Mouse (Mus musculus) c-Kit-negative CD71-positive TER-119-positive erythroid progenitor cells, embryonic 14.5 days (primary cell): ENCODE data around the gene Pbx3.

ENCODE experiments used
- DNase-seq: peaks from one replicate; pipeline ENCODE4 v3.0.0-alpha.2; 2013; ENCODE audit warnings: low read depth, low spot score

The Pbx3 gene

DNA sequence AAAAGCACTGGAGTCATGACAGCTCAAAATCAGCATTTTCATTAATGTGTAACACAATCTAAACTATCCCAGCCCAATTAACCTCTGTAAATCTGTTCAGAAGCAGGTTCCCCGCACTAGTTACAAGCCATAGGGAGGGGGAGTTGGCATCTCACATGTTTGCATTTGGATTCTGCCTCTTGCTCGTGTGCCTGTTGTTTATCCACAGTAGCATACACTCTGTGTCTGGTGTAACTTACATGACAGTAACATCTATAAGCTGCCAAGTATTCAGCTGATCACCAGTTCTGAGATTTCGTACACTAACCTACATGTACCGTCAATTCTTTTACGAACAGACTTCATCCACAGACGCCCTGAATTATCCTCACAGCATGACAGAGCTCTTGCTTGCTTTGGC is 147.5 kb downstream of the Pbx3 start:
- DNase-seq = no peak

GRCm38 (mm10) chr2:34221477-34221876 is 151.5 kb downstream of the Pbx3 start:
- DNase-seq = no peak

GRCm38 (mm10) chr2:34219150-34219549 is 153.8 kb downstream of the Pbx3 start:
- DNase-seq = no peak

GRCm38 (mm10) chr2:34217596-34217995 is 155.3 kb downstream of the Pbx3 start:
- no peak for DNase-seq

DNA sequence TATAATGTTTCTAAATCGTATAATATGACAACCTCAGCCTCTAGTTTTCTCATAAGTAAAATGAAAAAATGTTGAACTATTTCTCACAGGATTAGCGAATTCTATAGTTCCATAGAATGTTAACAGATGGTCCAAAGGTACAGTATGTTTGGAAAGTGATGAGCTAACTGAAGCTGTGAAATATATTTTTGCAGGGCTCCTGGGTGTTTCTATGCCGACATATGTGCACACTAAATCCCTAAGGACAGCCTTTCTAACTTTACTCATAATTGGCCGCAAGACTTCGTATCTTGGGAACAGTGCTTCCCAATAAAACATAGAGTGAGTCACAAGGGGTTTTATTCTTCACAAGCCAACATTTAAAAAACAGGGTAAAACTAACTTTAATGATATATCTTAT is 157.4 kb downstream of the Pbx3 start:
- no peak for DNase-seq

DNA sequence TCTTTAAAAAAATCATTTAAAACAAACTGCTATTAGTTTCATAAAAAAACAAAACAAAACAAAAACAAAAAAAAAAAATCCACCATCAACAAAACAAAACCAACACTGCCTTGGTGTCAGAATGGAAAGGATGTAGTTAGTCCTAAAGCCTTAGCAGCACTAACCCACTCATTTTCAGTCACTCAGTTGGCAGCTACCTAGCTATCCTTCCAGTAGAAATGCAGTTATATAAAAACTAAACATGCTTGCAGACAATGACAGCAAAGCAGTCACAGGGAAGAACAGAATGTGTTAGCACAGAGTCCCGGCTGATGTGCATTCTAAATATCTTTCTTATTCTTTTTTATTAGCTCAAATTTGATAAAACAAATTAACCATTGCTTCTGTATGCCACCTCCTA is 160.5 kb downstream of the Pbx3 start:
- no peak for DNase-seq

GRCm38 (mm10) chr2:34204797-34205196 is 168.1 kb downstream of the Pbx3 start:
- no peak for DNase-seq

DNA sequence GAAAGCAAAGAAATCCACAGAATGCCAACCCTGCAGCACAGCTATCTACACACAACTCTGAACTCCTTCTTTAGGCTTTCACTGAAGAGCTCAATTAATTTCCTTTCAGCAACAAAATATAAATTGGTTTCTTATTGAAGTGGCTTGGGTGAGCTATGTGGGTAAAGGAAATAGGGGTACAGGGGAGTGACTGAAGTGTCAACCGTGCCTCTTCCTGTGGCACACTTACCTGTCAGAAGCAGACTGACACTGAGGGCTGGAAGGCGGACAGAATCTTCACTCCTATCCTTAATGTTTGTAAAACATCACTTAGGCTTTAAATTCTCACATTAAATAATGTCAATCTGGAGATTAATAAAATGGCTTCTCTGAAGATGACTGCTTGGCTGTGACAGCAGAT is 168.6 kb downstream of the Pbx3 start:
- DNase-seq = no peak

- DNase-seq = no peak
These were observed 178.8 kb downstream of the Pbx3 start for GRCm38 (mm10) chr2:34193870-34194820.

GRCm38 (mm10) chr2:34193276-34193675 is 179.7 kb downstream of the Pbx3 start:
- no peak for DNase-seq

- no peak for DNase-seq
These were observed 185.6 kb downstream of the Pbx3 start for GRCm38 (mm10) chr2:34187366-34187765.

DNA sequence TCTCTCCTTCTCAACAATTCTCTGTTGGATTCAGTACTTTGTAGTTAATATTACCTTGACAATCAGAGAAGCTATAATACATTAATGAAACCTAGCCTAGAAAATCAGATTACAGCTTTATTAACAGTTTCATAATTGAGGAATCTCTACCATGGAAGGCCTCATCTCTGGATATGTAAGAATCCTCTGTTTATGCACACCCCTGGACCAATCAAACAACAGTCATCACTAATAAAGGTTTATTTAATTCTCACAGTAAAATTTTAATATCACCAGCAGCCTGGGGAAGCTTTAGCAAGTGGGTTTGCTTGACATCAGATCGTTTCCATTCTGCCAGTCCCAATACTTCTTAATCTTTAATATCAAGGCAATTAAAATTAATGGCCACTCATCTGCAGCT is 191.3 kb downstream of the Pbx3 start:
- DNase-seq = no peak

DNA sequence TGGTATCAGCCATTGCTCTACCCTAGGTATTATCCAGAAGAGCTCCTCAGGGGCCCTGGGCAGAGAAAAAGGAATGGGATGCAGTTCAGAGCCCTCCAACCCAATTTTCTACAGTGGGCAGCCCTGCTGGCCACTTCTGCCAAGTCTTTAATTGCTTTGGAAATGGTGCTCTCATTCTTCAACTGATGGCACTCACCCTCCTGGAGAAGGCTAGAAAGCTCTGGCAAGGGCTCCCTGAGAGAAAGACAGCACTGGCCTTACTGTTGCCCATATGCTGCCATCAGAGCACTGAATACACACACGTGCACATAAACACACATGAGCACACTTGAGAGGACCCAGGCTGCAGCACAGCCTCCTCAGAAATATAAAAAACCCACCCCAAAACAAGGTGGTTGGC is 193.6 kb downstream of the Pbx3 start:
- DNase-seq = no peak

- no peak for DNase-seq
These were observed 194.3 kb downstream of the Pbx3 start for GRCm38 (mm10) chr2:34178653-34179052.

DNA sequence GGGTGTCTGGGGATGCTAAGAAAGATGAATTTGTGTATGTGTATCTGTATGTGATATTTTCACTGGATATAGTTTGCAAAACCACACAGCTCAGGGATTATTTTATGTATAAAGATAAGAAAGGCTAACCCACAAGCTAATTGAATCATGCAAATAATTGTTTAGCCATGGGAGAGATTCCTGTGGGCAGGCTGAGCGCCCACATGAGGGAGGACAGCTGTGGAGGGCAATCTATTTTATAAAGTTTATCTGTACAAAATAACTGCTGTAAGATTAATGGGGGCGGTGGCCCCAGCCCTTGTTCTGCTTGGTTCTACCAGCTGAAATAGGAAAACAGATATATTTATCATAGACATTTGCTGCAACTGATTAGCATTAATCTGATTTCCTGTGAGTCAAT is 202.5 kb downstream of the Pbx3 start:
- DNase-seq = no peak

DNA sequence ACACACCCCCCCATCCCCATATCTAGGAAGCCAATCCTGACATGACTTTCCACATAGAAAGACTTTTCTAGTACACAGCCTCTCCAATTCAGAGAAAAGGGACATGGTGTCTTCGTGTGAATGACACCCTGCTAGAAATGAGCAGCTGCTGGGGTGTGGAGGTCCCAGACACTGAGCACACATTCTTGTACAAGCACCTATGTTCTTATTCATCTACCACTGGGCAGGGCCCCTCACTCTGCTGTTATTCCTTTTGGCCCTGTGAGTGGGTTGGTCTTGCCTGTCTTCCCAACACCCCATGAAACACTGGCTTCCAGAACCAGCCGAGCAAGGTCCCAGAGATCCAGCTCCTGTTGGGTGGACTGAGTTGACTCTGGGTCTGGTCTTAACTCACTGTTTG is 203.3 kb downstream of the Pbx3 start:
- no peak for DNase-seq

GRCm38 (mm10) chr2:34168191-34168590 is 204.8 kb downstream of the Pbx3 start:
- no peak for DNase-seq

DNA sequence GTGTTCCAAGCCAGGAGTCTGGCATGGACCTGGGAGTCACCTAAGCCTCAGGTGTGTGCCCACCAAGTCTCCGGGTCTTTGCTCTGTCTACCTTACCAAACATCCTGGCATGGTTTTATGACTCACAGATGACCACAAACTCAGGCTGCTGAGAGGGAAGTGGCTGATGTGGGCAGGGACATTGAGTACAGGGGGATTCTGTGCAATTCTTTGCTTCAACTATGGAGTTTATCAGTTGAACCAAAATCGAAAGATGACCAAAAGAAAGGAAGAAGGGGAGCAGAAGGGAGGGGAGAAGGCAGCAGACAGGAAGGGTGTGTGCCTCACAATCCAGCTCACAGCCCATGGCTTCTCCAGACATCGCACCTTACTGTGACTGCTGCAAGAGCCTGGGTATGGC is 210.5 kb downstream of the Pbx3 start:
- DNase-seq = no peak

DNA sequence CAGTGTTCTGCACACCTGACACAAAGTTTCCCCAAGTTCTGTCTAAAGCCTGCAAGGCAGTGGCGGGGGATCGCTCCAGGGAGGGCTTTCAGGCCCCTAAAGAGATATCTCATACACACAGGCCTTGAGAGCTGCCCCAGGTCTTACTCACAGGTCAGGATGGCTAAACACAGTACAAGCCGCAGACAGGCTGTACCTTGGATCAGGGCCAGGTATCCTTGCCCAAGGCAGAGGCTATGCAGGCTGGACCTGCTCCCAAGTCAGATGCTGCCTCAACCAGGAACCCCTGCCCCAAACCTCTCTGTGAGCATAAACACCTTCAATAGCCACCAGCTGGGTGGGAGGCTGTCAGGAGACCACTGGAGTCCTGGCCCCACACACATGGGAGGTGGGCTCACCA is 215.2 kb downstream of the Pbx3 start:
- no peak for DNase-seq

- no peak for DNase-seq
These were observed 218.1 kb downstream of the Pbx3 start for GRCm38 (mm10) chr2:34154833-34155232.

- DNase-seq = no peak
These were observed 219.6 kb downstream of the Pbx3 start for GRCm38 (mm10) chr2:34153336-34153735.

DNA sequence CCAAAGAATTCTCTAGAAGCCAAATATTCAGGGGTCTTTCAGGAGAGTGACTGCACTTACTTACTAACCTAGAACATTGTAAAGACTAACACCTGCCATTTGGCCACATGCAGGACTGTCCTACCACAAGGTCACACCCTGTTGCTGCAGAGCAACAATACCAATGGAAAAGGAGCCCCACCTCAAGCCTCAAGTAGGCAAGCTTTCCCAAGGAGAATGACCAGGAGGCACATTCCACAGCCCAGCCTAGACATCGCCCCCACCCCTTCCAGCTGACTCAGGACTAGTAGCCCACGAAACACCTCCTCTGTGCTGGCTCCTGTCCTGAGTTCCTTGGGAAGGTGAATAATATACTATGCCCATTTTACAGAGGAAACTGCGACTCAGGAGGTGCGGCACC is 222.4 kb downstream of the Pbx3 start:
- no peak for DNase-seq

GRCm38 (mm10) chr2:34148214-34148613 is 224.7 kb downstream of the Pbx3 start:
- DNase-seq = no peak

- no peak for DNase-seq
These were observed 225.5 kb downstream of the Pbx3 start for GRCm38 (mm10) chr2:34147476-34147875.
